Mouse (Mus musculus): ENCODE results near the gene Dgki.
A peak's percentile ranks its signal among the peaks of the same experiment; 100 is the strongest.

Dgki gene

GRCm38 (mm10) chr6:36842101-36842922 is 457.7 kb downstream of the Dgki start:
- no peak for DNase-seq

DNA sequence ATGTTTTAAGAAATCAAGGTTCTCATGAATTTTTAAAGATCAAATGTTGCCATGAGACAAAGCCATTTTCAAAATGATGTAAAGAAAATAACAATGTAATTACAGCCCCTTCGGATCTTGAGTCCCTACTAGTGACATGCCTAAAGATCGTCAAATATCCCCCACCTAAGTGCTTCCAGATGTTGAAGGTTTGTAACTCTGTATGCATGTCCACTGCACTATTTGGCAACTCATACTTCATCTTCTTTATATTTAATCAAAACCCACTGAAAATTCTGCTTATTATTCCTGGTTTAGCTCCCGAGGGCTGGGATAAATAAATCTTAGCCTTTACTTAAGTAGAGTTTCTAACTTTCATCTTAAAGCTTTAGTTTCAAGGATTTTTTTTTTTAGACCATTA is 458.3 kb downstream of the Dgki start:
- DNase-seq: no peak

- DNase-seq: no peak
These were observed 458.8 kb downstream of the Dgki start for GRCm38 (mm10) chr6:36841174-36841573.

DNA sequence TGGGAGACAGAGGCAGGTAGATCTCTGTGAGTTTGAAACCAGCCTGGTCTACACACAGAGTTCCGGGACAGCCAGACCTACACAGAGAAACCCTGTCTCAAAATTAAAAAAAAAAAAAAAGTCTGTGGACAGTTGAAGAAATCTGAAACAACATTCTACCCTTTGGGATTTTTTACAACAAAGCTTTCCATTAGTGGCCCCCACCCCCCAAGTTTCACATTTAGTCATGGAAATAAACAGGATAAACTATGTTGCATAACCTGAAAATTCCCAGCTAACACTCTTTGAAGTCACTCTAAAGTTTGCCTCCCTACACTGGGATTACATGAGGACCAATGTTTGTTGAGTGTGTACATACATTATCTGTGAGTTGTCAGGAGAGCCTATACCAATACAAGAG is 461.2 kb downstream of the Dgki start:
- DNase-seq: no peak

GRCm38 (mm10) chr6:36835351-36835750 is 464.6 kb downstream of the Dgki start:
- no peak for DNase-seq

DNA sequence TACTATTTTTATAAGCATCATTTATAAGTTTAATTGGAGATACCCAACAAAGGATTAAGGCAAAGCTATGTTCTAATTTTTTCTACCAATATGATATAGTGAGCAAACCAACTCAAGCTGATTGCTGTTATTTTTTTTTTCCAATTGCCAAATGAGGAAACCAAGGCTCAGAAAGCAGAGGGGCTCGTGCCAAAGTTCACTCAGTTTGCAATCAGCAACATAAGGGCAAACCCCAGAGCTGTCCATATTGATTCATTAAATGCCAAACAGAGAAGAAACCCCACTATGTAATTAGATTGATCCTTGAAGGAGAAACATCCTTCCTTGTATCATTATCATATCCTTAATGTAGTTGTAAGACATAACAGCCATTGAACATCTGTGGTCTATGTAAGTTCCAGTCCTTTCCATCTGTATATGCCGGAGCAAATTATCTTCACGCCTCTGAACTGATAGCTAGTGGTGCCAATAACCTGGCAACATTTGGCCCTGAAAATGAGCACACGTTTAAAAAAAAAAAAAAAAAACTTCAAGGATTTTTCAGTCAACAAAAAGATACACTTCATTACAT is 465.2 kb downstream of the Dgki start:
- DNase-seq: no peak

- no peak for DNase-seq
These were observed 467.3 kb downstream of the Dgki start for GRCm38 (mm10) chr6:36832681-36833080.

DNA sequence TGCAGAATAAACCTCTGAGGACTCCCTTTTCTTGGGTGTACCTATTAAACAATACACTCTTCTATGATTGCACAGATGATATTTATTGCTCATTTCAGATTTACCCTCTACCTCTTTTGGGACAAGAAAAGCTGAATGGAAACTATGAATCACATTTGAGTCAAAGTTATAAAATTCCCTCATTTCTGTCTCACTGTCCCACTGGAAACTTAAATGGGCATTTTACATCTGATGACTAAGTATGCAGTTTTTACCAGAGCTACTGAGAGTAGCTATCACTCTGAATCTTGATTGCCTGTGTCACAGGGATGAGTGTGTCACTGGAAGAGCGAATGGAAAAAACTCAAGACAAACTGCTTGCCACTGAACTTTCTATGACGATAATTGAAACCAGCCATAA is 467.8 kb downstream of the Dgki start:
- DNase-seq: no peak

DNA sequence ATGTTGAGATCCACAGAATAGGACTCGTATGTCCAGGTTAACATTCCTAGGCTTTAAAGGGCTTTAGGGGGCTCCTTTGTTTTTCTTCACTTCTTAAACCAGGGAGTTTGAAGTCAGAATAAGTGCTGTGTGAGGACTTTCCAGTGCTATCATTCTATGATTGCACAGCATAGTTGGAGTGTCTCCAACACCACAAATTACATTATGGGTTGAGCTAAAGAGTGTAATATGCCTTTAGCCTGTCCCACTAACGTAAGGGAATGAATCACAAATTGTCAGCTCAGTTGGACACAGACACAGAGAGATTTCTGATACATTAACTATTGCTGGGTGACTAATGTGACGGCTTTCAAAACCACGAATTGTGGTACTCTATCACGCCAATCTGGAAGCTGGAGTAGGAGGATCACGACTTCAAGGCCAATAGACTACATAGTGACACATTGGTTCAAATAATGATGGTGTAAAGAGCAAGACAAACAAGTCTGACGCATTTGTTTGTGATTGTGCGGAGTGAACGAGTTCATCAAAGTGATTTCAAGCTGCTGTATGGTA is 469.5 kb downstream of the Dgki start:
- DNase-seq: no peak

DNA sequence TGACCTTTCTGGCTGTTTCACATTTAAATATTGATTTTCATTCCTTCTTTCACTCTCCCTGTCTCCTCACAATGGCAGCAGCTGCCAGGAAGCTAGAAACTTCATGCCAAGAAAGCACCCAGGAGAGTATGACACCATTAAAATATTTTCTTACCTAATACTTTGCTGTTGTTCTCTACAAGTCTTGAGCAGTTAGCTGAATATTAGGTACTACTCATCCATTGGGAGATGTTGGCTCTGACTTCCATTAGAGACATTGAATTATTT is 480.3 kb downstream of the Dgki start:
- no peak for DNase-seq

GRCm38 (mm10) chr6:36819019-36819783 is 480.8 kb downstream of the Dgki start:
- DNase-seq: peak; percentile 71

DNA sequence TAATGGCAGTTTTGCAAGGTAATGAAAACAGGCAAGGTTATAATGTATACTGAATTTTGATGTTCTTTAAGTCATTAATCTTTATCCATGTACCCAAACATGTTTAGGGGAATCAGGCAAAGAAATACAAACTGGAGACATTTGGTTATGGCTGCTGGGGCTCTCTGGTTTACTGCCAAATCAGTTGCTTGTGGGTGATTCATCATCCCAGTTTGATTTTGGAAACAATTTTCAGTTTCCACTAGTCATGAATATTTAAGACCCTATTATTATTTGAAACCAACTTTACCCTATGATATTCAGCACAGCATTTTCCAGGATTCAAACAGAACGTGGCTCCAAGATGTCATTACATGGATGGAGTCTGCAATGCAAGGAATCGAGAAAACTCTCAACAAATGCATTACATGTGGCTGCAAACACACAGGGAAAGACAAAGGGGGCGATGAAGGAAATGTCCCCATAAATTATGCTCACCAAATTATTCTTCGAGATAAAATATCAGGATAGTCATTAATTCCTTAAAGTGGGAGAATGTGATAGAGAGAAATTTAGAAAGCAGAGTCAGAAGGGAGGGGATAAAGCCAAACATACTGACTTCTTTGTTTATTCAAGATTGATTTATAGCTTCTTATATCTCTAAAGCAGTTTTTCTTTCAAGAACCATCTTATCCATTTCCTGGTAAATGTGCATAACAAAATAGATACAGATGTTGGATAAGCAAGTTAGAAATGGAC is 481.5 kb downstream of the Dgki start:
- DNase-seq: no peak

DNA sequence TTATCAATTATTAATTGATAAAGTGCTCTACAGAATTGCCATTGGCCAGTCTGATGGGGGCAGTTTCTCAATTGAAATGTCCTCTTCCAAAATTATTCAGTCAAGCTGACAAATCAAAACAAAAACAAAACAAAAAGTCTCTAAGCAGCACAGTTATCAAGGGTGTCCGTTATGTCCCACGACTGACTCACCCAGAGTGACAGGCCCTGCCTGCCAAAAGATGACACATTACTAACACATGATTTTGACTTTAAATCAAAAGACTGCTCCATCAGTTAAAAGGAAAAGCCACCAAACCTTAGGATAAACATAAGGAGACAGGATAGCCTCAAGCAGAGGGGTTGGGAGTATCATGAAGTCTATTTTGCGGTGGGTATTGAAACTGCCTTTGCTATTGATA is 483.3 kb downstream of the Dgki start:
- no peak for DNase-seq

- no peak for DNase-seq
These were observed 484.0 kb downstream of the Dgki start for GRCm38 (mm10) chr6:36815992-36816391.

DNA sequence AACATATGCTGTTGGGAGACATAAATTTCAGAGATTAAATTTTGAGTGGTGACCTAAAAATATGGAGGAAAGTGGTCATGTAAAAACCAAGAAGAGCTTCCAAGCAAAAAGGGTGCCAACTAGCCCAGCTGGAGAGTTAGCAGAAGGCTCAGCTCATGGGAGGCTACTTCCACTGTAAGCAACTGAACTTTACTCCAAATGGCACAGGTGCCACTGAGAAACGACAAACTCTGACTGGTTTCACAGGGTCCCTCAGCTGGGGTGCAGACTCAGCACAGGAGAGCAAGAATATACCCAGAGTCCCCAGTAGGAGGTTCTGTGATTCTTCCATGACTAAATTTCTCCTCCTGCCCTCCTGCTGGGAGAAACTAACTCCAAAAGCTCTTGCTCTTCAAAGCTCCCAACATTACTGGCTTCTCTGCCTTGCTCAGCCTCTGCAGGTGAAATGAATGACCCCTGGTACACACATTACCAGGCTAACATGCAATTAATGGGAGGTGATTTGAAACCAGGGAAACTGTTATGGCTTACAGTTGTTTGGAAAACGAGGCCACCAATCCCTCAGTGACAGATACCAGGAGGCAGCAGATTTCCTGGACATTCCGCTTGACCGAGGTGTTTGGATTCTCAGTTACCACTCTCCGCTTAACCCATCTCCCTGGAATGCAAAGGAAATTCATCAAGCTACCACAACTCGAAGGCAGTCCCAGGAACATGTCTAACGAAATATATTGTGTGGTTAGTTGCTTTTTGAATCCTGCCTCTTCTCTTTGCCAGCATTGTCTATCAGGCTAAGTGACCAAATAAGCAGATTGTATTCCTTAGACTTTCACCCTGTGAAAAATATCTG is 487.1 kb downstream of the Dgki start:
- DNase-seq: no peak

- peak; percentile 74 for DNase-seq
These were observed 489.5 kb downstream of the Dgki start for GRCm38 (mm10) chr6:36810448-36810847.

DNA sequence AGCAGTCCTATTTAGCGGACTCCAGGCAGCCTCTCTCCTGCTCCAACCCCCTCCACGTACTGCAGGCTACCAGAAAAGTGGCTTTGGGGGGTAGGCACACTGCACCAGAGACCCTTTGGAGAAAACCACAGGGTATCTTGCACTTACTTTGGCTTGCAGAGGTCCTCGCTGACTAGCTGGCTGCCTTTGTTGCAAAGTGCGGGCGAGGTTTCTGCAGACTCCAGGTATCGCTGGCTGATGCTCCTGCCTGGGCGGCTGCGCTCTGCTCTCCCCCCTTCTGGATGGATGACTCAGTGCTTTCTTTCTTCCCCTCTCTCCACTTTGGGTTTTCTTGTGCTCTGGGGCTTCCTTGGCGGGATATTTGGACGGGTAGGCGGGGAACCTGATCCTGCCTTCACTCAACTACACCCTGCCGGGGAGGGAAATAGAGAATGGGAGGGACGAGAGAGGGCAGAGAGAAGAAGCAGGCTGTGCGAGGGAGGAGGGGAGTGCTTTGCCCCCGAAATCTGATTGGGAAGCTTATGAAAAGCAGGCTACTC is 490.2 kb downstream of the Dgki start, which contains the start of gene Ptn:
Gene Ptn, minus strand, starts transcription at position 474 of the 539 bp plus-strand sequence.
- DNase-seq: peak; percentile 79

DNA sequence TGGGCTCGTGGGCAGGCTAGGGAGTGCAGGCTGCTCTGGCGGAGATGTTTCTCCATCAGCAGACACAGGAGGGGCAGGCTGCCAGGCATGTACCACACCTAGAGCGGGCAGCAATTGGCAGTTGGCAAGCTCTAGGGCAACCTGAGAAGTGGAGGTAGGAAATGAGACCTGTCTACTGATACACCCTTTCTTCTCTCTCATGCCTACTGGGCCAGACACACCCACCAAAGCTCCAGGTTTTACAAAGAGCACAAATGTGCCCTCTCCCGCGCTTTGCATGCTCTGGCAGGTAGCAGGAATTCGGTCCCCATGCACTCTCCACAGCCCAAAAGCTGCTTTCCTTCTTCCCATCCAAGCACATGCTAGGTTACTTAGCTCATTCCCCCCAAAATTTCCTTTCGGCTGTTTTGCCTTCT is 490.7 kb downstream of the Dgki start:
- DNase-seq: peak; percentile 55

GRCm38 (mm10) chr6:36808306-36809058 is 491.5 kb downstream of the Dgki start:
- peak; percentile 18 for DNase-seq

DNA sequence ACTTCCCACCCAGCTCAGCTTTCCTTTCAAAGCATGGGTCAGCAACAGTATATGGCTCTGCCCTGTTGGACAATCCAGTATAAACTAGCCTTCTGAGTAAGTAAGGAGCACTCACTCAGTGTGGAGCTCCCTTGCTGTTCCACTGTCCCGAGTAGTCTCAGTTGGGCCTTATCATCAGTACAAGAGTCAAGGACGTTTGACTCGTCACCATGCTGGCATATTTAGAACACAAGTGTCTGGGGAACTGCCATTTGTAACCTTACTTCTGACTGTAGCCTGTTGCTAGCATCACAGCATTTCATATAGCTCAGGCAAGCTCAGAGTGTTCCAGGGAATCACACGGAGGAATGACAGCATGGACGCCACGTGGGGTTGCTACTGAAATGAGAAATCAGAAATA is 493.1 kb downstream of the Dgki start:
- DNase-seq: no peak
